Mouse (Mus musculus): ENCODE measurements around the gene Eif4ebp2.

- TF ChIP-seq CTCF (IDR thresholded peaks at IDR 0.05; ENCODE audit: extremely low read depth, insufficient read length, insufficient replicate concordance, low read depth, low read length) (no peak), POLR2A (IDR thresholded peaks at IDR 0.05; ENCODE audit: low read depth, low read length) (no peak)
Measured at GRCm38 (mm10) chr10:61428416-61428815, 24.0 kb downstream of the Eif4ebp2 start.
